Mouse (Mus musculus) adrenal gland (tissue): Measurements from ENCODE around the gene Gtf3a.

Source experiments
- intact Hi-C: fragments of 180-260 bp; cut with DNase I; formaldehyde crosslinking; loops from one replicate; pipeline ENCODE4 v1.15.1; 2025

The Gtf3a gene

GRCm38 (mm10) chr5:146974781-146975123 is 26.3 kb downstream of the Gtf3a start:
- intact Hi-C loops, result no loop called here

- intact Hi-C loops, result loop anchor here (10.0 kb wide), 1 partner anchor 93 kb away; the partner anchor contains the start of genes Lnx2 and Polr1d
Observed at GRCm38 (mm10) chr5:146981376-146981775, 32.9 kb downstream of the Gtf3a start.

- intact Hi-C loops, result loop anchor here (10.0 kb wide), 1 partner anchor 92 kb away; the partner anchor contains the start of genes Lnx2 and Polr1d
Observed at GRCm38 (mm10) chr5:146983216-146983615, 34.8 kb downstream of the Gtf3a start.

- intact Hi-C loops, result loop anchor here (10.0 kb wide), 1 partner anchor 89 kb away; the partner anchor contains the start of genes Lnx2 and Polr1d
Observed at GRCm38 (mm10) chr5:146985725-146986433, 37.4 kb downstream of the Gtf3a start.

- intact Hi-C loops, result loop anchor here (10.0 kb wide), 1 partner anchor 87 kb away; the partner anchor contains the start of genes Lnx2 and Polr1d
Observed at GRCm38 (mm10) chr5:146987588-146987987, 39.1 kb downstream of the Gtf3a start.

- intact Hi-C loops, result loop anchor here (10.0 kb wide), 1 partner anchor 86 kb away; the partner anchor contains the start of genes Lnx2 and Polr1d
Observed at GRCm38 (mm10) chr5:146989051-146989450, 40.6 kb downstream of the Gtf3a start.

GRCm38 (mm10) chr5:146993509-146993908 is 45.1 kb downstream of the Gtf3a start:
- intact Hi-C loops, result no loop called here

GRCm38 (mm10) chr5:146994973-146995372 is 46.5 kb downstream of the Gtf3a start:
- intact Hi-C loops, result no loop called here

- intact Hi-C loops, result no loop called here
Observed at GRCm38 (mm10) chr5:146996812-146997211, 48.4 kb downstream of the Gtf3a start.

- intact Hi-C loops, result no loop called here
Observed at GRCm38 (mm10) chr5:146998802-146999201, 50.3 kb downstream of the Gtf3a start.

- intact Hi-C loops, result no loop called here
Observed at GRCm38 (mm10) chr5:147001312-147001711, 52.9 kb downstream of the Gtf3a start.

- intact Hi-C loops, result no loop called here
Observed at GRCm38 (mm10) chr5:147003303-147003702, 54.8 kb downstream of the Gtf3a start.
